Mouse (Mus musculus) retina, embryonic 14.5 days (tissue): ENCODE measurements around the gene Sp100.
"Not testable (repeated sequence)": the region's sequence is repeated elsewhere in the genome, so short reads cannot be mapped to it uniquely, and the experiment has no call there.

Experiments
- DNase-seq: peaks from one replicate; pipeline ENCODE4 v3.0.0-alpha.2; 2015; ENCODE audit warnings: low spot score

The Sp100 gene

GRCm38 (mm10) chr1:85649881-85650280 lies at the start of gene Sp100:
Sp100 (plus strand) TSS chr1:85649988.
- not testable (repeated sequence) for DNase-seq

DNA sequence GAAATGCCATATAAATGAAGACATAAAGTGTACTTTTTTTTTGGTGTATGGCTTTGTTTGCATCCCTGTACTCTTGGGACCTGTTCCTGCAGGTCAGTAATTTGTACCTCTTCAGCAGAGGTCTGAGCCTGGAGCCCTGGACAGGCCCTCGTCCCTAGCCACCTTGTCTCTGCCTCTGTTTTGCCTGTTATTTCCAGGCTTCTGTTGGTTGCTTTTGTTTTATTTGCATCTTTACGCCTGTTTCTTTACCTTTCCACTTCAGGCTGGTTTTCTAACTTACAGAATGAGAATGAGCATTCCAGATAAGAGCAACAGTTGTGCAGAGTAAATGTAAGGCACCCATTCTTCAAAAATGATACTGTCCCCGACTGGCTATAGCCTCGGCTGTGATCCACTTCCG lies 49.7 kb upstream of the Sp100 start, which contains the start of gene Sp140:
Gene Sp140, plus strand, starts transcription at position 301 of the 400 bp plus-strand sequence.
- DNase-seq: not testable (repeated sequence)

DNA sequence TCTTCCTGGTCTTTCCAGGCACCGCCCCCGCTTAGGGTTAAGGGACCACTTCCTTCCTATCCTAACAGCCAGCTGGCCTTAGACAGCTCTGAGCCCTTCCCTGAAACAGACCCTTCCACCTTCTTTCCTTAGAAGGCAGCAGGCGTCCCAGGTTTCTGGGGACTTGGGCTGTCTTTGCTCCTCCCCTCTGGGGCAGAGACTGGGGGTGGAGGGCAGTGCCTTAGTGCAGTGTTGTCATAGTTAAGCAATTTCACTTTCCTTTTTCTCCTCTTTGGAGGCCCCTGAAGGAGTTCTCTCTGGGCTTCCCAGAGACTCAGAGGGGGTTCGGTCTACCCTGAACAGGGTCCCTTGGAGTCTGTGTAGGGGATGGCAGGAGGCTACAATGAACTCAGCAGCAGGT lies 49.0 kb upstream of the Sp100 start:
- not testable (repeated sequence) for DNase-seq

DNA sequence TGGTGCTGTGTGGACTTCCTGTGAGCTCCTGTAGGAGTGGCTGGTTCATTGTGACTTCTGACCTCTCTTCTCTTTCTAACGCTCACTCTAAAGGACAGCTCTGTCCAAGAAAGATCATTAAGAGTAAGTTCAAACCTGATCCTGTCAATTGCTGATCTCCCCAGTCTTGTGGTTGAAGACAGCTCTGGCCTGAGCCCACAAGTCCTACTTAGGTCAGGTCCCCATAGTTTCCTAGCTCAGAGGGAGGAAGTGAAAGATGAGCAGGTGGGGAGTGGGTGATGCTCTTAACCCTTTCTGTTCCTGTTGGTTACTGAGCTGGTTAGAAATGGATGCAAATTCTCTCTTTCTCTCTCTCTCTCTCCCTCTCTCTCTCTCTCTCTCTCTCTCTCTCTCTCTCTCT lies 45.4 kb upstream of the Sp100 start:
- DNase-seq: not testable (repeated sequence)

DNA sequence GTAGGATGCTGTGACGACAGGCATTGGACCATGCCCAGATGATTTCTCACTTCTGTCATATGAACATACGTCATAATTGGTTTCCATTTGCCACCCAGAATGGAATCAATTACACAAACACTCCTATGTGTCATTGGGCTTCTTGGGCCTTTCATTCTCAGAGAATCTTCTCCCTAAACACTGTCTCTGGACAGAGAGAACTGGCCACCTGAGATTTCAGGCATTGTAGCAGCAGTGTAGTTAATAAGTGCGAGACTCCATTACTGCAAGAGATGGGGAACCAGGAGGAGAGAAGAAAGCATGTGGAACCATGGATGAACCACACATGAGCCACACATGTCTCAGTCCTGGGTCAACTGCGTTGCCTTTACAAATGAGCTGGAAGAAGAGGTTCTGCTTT lies 41.4 kb upstream of the Sp100 start:
- DNase-seq: not testable (repeated sequence)

- DNase-seq: not testable (repeated sequence)
Measured at GRCm38 (mm10) chr1:85610581-85610980, 39.2 kb upstream of the Sp100 start.

- not testable (repeated sequence) for DNase-seq
Measured at GRCm38 (mm10) chr1:85615096-85615495, 34.7 kb upstream of the Sp100 start.

DNA sequence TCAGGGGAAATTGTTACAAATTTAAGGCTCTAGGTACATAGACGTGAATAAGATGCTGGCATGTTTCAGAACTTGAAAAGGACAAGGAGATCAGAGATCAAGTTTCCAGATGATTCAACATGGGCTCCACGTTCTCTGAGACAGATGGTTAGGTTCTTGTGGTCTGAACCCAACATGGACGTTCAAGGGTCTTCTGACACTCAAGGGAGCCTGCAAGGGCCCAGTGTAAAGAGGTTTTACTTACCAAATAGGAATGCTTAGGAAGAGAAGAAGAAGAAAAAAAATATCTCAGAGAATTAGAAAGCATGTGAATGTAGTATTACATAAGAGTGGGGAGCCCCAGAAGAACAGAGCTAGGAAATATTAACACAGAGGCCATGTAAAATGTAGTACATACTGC lies 34.0 kb upstream of the Sp100 start:
- DNase-seq: not testable (repeated sequence)

GRCm38 (mm10) chr1:85617161-85617560 lies 32.6 kb upstream of the Sp100 start:
- not testable (repeated sequence) for DNase-seq

DNA sequence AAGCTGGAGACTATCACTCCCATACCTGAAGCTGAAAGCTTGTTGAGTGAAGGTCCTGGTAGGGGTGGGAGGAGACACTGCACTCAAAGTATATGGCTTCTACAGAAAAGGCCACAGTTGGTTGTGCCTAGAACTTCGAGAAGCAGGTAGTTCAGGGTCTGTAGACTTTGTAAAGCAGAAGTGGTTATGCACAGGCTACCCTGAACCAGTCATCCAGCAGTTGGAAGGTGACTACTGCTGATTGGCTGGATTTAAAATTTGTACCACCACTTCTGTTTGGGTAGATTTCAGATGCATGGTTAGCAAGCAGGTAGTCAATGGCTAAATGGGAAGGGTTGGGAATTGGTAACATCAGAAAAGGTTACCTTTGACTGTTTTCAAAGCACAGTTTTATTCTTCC lies 31.1 kb upstream of the Sp100 start:
- DNase-seq: not testable (repeated sequence)

GRCm38 (mm10) chr1:85636936-85637335 lies 12.9 kb upstream of the Sp100 start:
- not testable (repeated sequence) for DNase-seq

GRCm38 (mm10) chr1:85638144-85638543 lies 11.6 kb upstream of the Sp100 start:
- DNase-seq: not testable (repeated sequence)

DNA sequence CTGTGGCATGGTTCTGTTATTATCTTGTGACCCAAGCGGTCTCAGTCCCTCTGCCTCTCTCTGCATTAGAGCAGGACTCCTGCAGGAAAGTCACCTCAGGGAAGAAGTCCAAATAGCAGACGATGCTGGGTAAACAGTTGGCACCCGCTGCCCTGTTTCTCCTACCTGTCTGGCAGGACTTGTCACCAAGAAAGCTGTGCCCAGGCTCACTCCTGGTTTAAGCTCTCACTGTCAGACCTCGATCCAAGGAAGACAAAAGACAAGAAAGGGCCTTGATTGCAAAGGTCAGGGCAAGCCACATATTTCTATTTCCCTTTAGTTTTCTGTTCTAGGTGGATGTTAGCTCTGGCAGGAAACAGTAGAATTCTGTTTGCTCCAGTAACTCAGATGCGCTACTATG lies 736 bp downstream of the Sp100 start:
- DNase-seq: not testable (repeated sequence)

- DNase-seq: not testable (repeated sequence)
Measured at GRCm38 (mm10) chr1:85651770-85652275, 2.0 kb downstream of the Sp100 start.

- not testable (repeated sequence) for DNase-seq
Measured at GRCm38 (mm10) chr1:85657211-85657610, 7.4 kb downstream of the Sp100 start.

DNA sequence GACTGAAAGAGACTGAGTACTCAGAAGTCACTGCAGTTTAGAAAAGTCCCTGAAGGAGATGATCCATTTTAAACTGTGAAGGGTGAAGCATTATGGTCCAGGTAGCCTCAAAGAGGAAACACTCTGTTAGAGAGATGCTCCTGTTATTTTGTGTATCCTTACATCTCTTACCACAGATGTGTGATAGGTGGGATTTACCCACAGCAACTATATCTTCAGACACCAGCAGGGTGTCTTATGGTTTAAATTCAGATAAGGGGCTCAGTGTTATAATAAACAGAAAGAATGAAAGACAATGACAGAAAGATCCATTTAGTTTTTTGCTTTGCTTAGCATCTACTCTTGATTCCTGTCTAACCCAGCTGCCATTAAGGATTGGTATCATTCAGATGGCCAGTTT lies 14.5 kb downstream of the Sp100 start:
- no peak for DNase-seq

DNA sequence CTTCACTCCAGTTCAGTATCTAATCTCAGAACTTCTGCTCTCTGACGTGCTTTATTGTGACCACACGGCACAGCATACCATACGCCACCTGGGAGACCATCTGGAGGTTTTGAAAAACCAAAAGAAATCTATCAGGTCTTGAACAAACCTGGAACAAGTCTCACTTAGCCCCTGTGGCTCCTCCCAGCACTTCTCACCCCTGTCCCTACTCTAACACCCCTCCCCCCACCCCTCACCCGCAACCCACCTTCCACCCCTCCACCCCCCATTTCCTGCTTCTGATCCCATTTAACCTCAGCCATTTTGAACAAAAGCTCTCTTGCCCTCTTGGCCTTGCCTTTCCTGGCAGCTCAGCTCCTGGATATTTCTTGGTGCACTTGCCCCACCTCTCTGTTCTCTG lies 30.4 kb downstream of the Sp100 start:
- DNase-seq: no peak

- DNase-seq: no peak
Measured at GRCm38 (mm10) chr1:85686666-85687065, 36.9 kb downstream of the Sp100 start.

DNA sequence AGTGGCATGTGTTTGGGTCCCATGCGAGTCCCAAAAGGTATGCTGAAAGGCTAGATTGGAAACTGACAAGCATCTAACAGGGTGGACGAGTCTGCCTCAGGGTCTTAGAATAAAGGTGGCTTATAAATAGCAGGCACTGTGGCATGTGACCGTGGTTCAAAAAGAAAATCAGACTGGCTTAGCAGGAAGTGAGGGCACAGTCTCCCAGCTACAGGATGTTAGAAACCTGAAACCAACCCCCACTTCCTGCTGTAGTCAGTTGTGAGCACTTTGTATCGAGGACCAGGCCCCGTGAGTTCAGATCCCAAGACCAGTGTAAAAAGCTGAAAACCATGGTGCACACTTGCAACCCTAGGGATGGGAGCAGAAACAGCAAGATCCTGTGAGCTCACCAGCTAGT lies 37.6 kb downstream of the Sp100 start:
- no peak for DNase-seq

DNA sequence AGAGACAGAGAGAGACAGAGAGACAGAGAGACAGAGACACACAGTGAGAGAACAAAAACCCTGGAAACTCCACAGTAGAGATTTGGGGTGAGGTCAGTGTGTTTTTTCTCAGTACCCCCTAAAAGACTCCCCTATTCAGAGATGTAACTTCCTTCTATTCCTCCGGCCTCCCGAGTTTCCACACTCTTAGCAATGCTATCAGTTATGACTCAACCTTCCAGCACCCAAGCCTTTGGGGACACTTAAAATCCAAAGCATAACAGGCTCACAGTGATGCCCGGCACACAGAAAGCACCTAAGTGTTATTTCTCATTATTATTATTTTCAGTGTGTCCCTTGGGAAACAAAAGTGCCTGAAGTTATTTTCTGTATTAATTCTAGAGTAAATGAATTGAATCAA lies 40.8 kb downstream of the Sp100 start:
- no peak for DNase-seq

DNA sequence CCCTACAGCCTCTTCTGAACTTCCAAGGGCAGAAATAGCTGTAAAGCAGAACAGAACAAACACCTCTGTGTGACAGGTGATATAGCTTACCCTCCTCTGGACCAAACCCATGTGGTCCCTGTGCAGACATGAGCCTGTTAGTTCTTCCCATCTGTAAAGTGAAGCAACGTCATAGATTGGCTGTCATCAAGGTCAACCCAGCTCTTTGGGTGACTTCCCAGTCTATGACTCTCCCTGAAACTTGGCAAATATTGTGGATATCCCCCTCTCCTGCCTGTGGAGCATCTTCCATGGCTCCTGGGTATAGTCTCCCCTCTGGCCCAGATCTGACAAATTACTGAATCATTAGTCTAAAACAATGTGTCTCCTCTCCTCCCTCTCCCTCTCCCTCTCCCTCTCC lies 42.5 kb downstream of the Sp100 start:
- no peak for DNase-seq

DNA sequence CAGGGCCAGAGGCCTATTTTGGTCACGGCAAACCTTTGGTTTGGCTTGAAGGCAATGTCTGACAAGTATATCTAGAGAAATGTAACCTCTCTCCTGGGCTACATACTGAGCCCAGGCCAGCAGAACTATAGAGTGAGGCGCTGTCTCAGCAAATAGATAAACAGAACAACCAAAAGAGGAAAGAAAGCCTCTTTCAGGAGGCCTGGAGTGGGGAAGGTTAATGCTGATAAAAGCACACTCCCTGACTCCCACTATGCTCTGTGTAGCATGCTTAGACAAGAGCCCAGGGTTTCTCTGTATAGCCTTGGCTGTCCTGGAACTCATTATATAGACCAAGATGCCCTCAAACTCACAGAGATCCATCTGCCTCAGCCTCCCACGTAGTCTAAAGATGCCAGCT lies 43.5 kb downstream of the Sp100 start:
- DNase-seq: no peak

- DNase-seq: no peak
Measured at GRCm38 (mm10) chr1:85695646-85696045, 45.9 kb downstream of the Sp100 start.

GRCm38 (mm10) chr1:85697721-85698493 lies 48.1 kb downstream of the Sp100 start:
- no peak for DNase-seq
